Mouse (Mus musculus) right cerebral cortex, adult 2 months (tissue): ENCODE data around the gene Tesk2.

Experiments
- DNase-seq, 2 experiments: peaks; one replicate each; pipeline ENCODE4 v3.0.0; 2021 to 2022; ENCODE audit warnings: low spot score in 2 of 2

Tesk2 gene

DNA sequence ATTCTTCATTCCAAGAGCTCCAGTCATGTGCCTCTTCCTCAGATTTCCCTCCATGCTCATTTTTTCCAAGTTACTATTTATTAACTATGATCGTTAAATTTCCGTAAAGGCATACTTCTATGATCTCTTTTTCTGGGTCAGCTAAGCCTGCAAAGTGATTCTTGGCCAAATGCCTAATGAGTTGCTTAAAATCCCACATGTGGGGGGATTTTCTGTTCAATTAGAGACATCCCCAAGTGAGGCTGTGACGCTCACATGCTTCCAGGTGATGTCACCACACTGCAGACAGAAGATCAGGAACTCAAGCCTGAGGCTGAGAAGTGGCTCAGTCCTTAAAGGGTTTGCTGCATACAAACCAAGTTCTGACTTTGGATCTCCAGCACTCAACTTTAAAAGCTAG, 129.2 kb downstream of the Tesk2 start:
- DNase-seq, result no peak

GRCm38 (mm10) chr4:116854286-116854685, 133.5 kb downstream of the Tesk2 start:
- DNase-seq, result no peak
